Mouse (Mus musculus): ENCODE results near the gene Ubald2.
"Not testable (repeated sequence)": the region's sequence is repeated elsewhere in the genome, so short reads cannot be mapped to it uniquely, and the experiment has no call there.

GRCm38 (mm10) chr11:116410415-116410814 is 23.5 kb upstream of the Ubald2 start:
- not testable (repeated sequence) for TF ChIP-seq CTCF (IDR thresholded peaks at IDR 0.05; ENCODE audit: borderline replicate concordance, insufficient read depth, low read depth, low read length); POLR2A (IDR thresholded peaks at IDR 0.05; ENCODE audit: borderline replicate concordance, insufficient read depth, low read length)
